Mouse (Mus musculus) megakaryocyte, embryonic 14.5 days (primary cell): ENCODE measurements around the gene Tmco2.

Experiments used
- FLI1 ChIP-seq: IDR thresholded peaks from 2 replicates; pipeline ENCODE4 v1.6.1; 2012; ENCODE audit warnings: low read length, inconsistent platforms, mixed read lengths
- GATA1 ChIP-seq: IDR thresholded peaks from 3 replicates; pipeline ENCODE4 v1.6.1; 2012; ENCODE audit warnings: mixed read lengths, low read length, inconsistent platforms, borderline replicate concordance

GRCm38 (mm10) chr4:121088696-121089095, 20.3 kb downstream of the Tmco2 start:
- TF ChIP-seq GATA1: no peak
- no peak for TF ChIP-seq FLI1
